Mouse (Mus musculus): ENCODE results near the gene Mrpl53.

The Mrpl53 gene

GRCm38 (mm10) chr6:83120930-83121862, 12.4 kb downstream of the Mrpl53 start, which contains the start of gene Wbp1:
Wbp1 (minus strand) TSS chr6:83121559.
- peak; percentile 94 for DNase-seq (ENCODE audit: low read depth, low spot score)

GRCm38 (mm10) chr6:83121863-83122710, 13.2 kb downstream of the Mrpl53 start:
- DNase-seq (ENCODE audit: low read depth, low spot score) = no peak

- no peak for DNase-seq (ENCODE audit: low read depth, low spot score)
Measured at GRCm38 (mm10) chr6:83122961-83123360, 14.1 kb downstream of the Mrpl53 start.

- DNase-seq (ENCODE audit: low read depth, low spot score) = peak; percentile 89
Measured at GRCm38 (mm10) chr6:83124851-83125312, 16.0 kb downstream of the Mrpl53 start.

GRCm38 (mm10) chr6:83125331-83125730, 16.5 kb downstream of the Mrpl53 start, which contains the start of gene Ino80b:
Ino80b (minus strand) TSS chr6:83125431.
- no peak for DNase-seq (ENCODE audit: low read depth, low spot score)

GRCm38 (mm10) chr6:83127419-83127818, 18.6 kb downstream of the Mrpl53 start:
- no peak for DNase-seq (ENCODE audit: low read depth, low spot score)

GRCm38 (mm10) chr6:83131469-83132034, 22.7 kb downstream of the Mrpl53 start:
- DNase-seq (ENCODE audit: low read depth, low spot score) = no peak

- DNase-seq (ENCODE audit: low read depth, low spot score) = no peak
Measured at GRCm38 (mm10) chr6:83132176-83132919, 23.5 kb downstream of the Mrpl53 start.

- no peak for DNase-seq (ENCODE audit: low read depth, low spot score)
Measured at GRCm38 (mm10) chr6:83134226-83134625, 25.4 kb downstream of the Mrpl53 start.

- no peak for DNase-seq (ENCODE audit: low read depth, low spot score)
Measured at GRCm38 (mm10) chr6:83134951-83135513, 26.2 kb downstream of the Mrpl53 start, which contains the start of gene Rtkn. Rtkn (plus strand) TSS chr6:83135463.

GRCm38 (mm10) chr6:83135571-83136161, 26.8 kb downstream of the Mrpl53 start:
- no peak for DNase-seq (ENCODE audit: low read depth, low spot score)

- no peak for DNase-seq (ENCODE audit: low read depth, low spot score)
Measured at GRCm38 (mm10) chr6:83136291-83136880, 27.5 kb downstream of the Mrpl53 start.

GRCm38 (mm10) chr6:83136881-83137575, 28.2 kb downstream of the Mrpl53 start:
- no peak for DNase-seq (ENCODE audit: low read depth, low spot score)

- no peak for DNase-seq (ENCODE audit: low read depth, low spot score)
Measured at GRCm38 (mm10) chr6:83137576-83137950, 28.7 kb downstream of the Mrpl53 start.

GRCm38 (mm10) chr6:83138056-83138455, 29.2 kb downstream of the Mrpl53 start:
- no peak for DNase-seq (ENCODE audit: low read depth, low spot score)

- no peak for DNase-seq (ENCODE audit: low read depth, low spot score)
Measured at GRCm38 (mm10) chr6:83140044-83140443, 31.2 kb downstream of the Mrpl53 start.

GRCm38 (mm10) chr6:83141636-83142035, 32.8 kb downstream of the Mrpl53 start:
- DNase-seq (ENCODE audit: low read depth, low spot score) = no peak

GRCm38 (mm10) chr6:83142211-83142731, 33.4 kb downstream of the Mrpl53 start:
- DNase-seq (ENCODE audit: low read depth, low spot score) = no peak

- no peak for DNase-seq (ENCODE audit: low read depth, low spot score)
Measured at GRCm38 (mm10) chr6:83142886-83143285, 34.0 kb downstream of the Mrpl53 start.
